Mouse (Mus musculus) E14TG2a.4 (cell line): ENCODE results near the gene 2010111I01Rik.

Source experiments
- CTCF ChIP-seq: conservative IDR thresholded peaks from 2 replicates; pipeline ENCODE4 v1.5.1; 2014; ENCODE audit warnings: low read length
- POU5F1 ChIP-seq: IDR thresholded peaks from 2 replicates; pipeline ENCODE4 v1.6.1; 2014; ENCODE audit warnings: low read length, borderline replicate concordance

DNA sequence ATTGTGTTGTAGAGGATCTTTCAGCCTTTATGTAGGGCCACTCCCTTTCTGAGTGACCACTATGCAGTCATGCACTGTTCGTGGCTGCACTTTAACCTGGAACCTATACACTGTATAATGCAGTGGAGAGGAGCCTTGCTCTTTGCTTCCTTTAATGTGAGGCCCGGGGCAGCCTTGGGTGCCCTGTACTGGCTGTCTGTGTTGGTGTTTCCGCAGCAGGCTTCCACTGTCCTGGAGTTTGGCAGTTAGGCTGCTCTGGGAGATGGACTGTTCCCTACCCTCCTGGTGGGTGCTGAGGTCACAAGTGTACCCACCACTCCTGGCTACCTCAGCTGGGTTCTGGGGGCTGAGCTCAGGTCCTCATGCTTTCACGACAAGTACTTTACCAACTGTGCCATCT, 14.1 kb downstream of the 2010111I01Rik start:
- TF ChIP-seq CTCF = no peak
- no peak for TF ChIP-seq POU5F1
